Mouse (Mus musculus) kidney, adult 2 months (tissue): Measurements from ENCODE around the gene Slc5a3.

Experiments
- CTCF ChIP-seq: fragments of 200-500 bp; conservative IDR thresholded peaks from 2 replicates; pipeline ENCODE4 v1.5.1; 2011; ENCODE audit warnings: low read depth, mild to moderate bottlenecking, control low read depth, low read length, moderate library complexity, mixed read lengths; ENCODE audit not compliant: insufficient read depth, insufficient read length
- POLR2A ChIP-seq: fragments of 200-500 bp; IDR thresholded peaks from one replicate; pipeline ENCODE4 v1.6.1; 2011; ENCODE audit warnings: low read depth, low read length, control low read depth

GRCm38 (mm10) chr16:92105631-92106030, 47.5 kb downstream of the Slc5a3 start:
- TF ChIP-seq CTCF (no peak), POLR2A (no peak)
